Mouse (Mus musculus) heart, postnatal 0 days (tissue): ENCODE measurements around the gene Fam161a.

Source experiments
- CTCF ChIP-seq: IDR thresholded peaks from 2 replicates; pipeline ENCODE4 v1.5.1; 2016; ENCODE audit warnings: antibody characterized with exemption, control low read depth, low read depth
- EP300 ChIP-seq: IDR thresholded peaks from 2 replicates; pipeline ENCODE4 v1.6.1; 2016; ENCODE audit warnings: antibody characterized with exemption, low read depth

GRCm38 (mm10) chr11:22964401-22964800, 42.9 kb upstream of the Fam161a start:
- TF ChIP-seq CTCF (no peak), EP300 (no peak)
